Mouse (Mus musculus) C2C12 (cell line): Measurements from ENCODE around the gene Ell2. TPM values are rescaled to one million over a fixed set of nuclear protein-coding genes. Genes with fewer than 3 reads are reported as not detected.

ENCODE experiments used
- H3K27me3 ChIP-seq: one replicate; pipeline ENCODE4 v1.6.1; 2011; ENCODE audit not compliant: control insufficient read depth, insufficient read depth, insufficient read length
- H3K36me3 ChIP-seq: one replicate; pipeline ENCODE4 v1.6.1; 2011; ENCODE audit not compliant: control insufficient read depth, insufficient read depth
- H3K4me3 ChIP-seq: one replicate; pipeline ENCODE4 v1.5.1; 2011; ENCODE audit warnings: mild to moderate bottlenecking, control low read depth; ENCODE audit not compliant: poor library complexity, insufficient read depth, severe bottlenecking
- H3K79me2 ChIP-seq: one replicate; pipeline ENCODE4 v1.6.1; 2011; ENCODE audit not compliant: control insufficient read depth, insufficient read depth
- H3K79me3 ChIP-seq: one replicate; pipeline ENCODE4 v1.6.1; 2011; ENCODE audit warnings: low read depth, control low read depth
- H3ac ChIP-seq: one replicate; pipeline ENCODE3; 2011; ENCODE audit warnings: low read depth; ENCODE audit not compliant: control insufficient read depth, insufficient read length
- CEBPB ChIP-seq: IDR thresholded peaks from one replicate; pipeline ENCODE4 v1.6.1; 2011; ENCODE audit warnings: low read depth, mild to moderate bottlenecking, control low read depth, moderate library complexity
- CTCF ChIP-seq: IDR thresholded peaks from one replicate; pipeline ENCODE4 v1.5.1; 2011; ENCODE audit not compliant: control insufficient read depth, insufficient read depth, insufficient read length
- FOSL1 ChIP-seq: IDR thresholded peaks from one replicate; pipeline ENCODE4 v1.8.0; 2011; ENCODE audit warnings: mild to moderate bottlenecking, low read length; ENCODE audit not compliant: poor library complexity, insufficient read depth, severe bottlenecking
- MAX ChIP-seq: IDR thresholded peaks from one replicate; pipeline ENCODE4 v1.6.1; 2011; ENCODE audit warnings: mild to moderate bottlenecking, control low read depth
- MYOD1 ChIP-seq: IDR thresholded peaks from one replicate; pipeline ENCODE4 v1.6.1; 2011; ENCODE audit warnings: low read depth; ENCODE audit not compliant: control insufficient read depth, insufficient read length
- MYOG ChIP-seq: IDR thresholded peaks from one replicate; pipeline ENCODE4 v1.6.1; 2011; ENCODE audit not compliant: control insufficient read depth, insufficient read length; ENCODE audit errors: extremely low read depth
- USF1 ChIP-seq: IDR thresholded peaks from one replicate; pipeline ENCODE4 v1.6.1; 2011; ENCODE audit warnings: low read depth, mild to moderate bottlenecking, control low read depth, moderate library complexity
- long read RNA-seq, 2 experiments: library from polyadenylated mRNA; unstranded; transcript quantifications; one replicate each; pipeline ENCODE4 v2.0.0; 2019 to 2020
- polyA plus RNA-seq: library from polyadenylated mRNA; unstranded; fragments of >200 nt; fragmentation: generic; extraction: Trizol; gene quantifications from one replicate; pipeline ENCODE4 v1.2.1, GENCODE M21; 2012; ENCODE audit warnings: missing spikeins

Gene Ell2
- polyA plus RNA-seq: 4.2 TPM
- long read RNA-seq, experiment 1, partial matches to known transcripts: 0 of 1 reads
- long read RNA-seq, experiment 1, other reads (novel, unspliced or antisense): 1 of 1 reads
- long read RNA-seq, experiment 2, full-length matches to known transcripts: 11 of 13 reads
- long read RNA-seq, experiment 2, partial matches to known transcripts: 1 of 13 reads
- long read RNA-seq, experiment 2, other reads (novel, unspliced or antisense): 1 of 13 reads

DNA sequence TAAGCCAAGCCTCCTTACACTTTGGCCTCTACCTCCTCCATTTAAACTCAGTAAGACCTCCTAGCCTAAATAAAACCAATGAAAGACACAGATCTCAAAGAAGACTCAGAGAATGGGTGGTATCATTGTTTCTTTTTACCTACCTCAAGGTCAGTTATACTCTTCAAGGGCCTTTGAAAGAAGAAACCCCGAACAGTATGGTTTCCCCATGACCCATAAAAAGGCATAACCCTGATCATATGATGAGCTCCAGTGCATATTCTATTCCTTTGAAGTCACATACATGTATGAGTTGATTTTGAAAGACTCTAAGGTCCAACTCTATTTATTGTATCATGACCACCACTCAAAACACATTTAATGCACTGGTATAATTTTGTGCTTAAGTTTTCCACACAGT is at the start of gene Ell2:
Gene Ell2 (plus strand): TSS at position 301 of the 400 bp plus-strand sequence.
- H3K27me3 ChIP-seq: no peaks in the 10 kb centered on the region
- no peak for TF ChIP-seq FOSL1
- no peaks in the 10 kb centered on the region for H3K36me3 ChIP-seq
- H3K4me3 ChIP-seq: peak within 1 kb of the TSS; percentile 57
- peak within 1 kb of the TSS; percentile 79 for H3ac ChIP-seq
- H3K79me2 ChIP-seq: peaks cover 35% of the 10 kb centered on the region
- H3K79me3 ChIP-seq: peaks cover 11% of the 10 kb centered on the region

DNA sequence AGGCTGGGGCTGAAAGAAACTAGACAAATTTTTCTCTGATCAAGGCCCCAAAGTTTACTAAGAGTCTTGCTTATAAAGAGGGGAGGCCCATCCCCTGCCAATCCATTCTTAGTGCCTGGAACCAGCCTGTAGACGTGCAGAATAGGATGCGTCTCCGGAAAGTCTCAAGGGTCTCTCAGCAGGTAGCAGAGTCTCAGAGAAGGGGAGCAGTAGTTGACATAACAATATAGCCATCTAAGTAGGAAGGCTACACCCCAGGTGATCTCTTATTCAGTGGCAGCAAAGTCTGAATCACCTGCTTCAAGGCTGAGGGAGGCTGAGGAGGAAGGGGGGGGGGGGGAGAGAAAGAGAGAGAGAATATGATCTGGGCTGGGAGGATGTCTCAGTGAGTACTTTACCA is 21.1 kb upstream of the Ell2 start:
- Histone ChIP-seq H3K79me3 (no peaks in the 10 kb centered on the region), H3K4me3 (no peak overlapping the region), H3K36me3 (no peaks in the 10 kb centered on the region), H3ac (no peak overlapping the region), H3K27me3 (no peaks in the 10 kb centered on the region), H3K79me2 (no peaks in the 10 kb centered on the region)
- TF ChIP-seq MAX (no peak), CTCF (no peak), MYOG (no peak), MYOD1 (no peak), FOSL1 (no peak), CEBPB (no peak), USF1 (no peak)

DNA sequence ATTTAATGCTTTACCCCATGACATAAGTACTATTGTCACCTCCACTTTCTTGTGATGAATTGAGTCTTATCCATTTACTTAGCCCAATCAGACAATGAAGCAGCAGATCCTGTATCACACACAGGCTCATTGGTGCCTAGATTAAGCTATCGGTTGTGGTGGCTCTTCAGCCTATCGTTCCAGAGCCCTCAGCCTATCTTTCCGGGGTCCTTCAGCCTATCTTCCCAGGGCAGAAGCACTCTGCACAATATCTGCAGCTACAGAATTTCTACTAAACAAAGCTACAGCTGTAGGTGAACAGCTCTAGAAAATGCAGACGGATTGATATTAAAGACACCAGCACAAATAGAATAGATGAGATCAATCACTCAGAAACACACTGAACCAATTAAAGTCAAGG is 19.6 kb upstream of the Ell2 start:
- Histone ChIP-seq H3K4me3 (no peak overlapping the region), H3ac (no peak overlapping the region)

DNA sequence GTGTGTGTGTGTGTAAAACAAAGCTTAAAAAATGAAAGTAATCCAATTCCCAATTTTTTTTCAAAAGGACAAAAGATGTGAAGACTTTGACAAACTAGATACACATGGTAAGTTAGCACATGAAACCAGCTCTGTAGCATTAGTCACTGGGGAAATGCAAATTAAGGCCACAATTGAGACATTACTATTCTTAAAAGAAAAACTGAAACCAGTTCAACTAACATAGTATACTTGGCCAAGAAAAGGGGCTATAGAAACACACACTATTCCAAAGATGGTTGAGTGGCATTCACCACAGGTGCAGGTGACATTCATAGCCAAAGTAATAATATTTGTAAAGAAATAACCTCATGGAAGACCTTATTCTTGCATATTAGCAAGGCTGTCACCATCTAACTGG is 14.9 kb upstream of the Ell2 start:
- Histone ChIP-seq H3K4me3 (no peak overlapping the region), H3K36me3 (no peaks in the 10 kb centered on the region), H3K27me3 (no peaks in the 10 kb centered on the region), H3K79me3 (no peaks in the 10 kb centered on the region), H3K79me2 (no peaks in the 10 kb centered on the region), H3ac (no peak overlapping the region)
- TF ChIP-seq MYOD1 (no peak), MYOG (no peak), CEBPB (no peak), CTCF (no peak), USF1 (no peak), MAX (no peak), FOSL1 (no peak)

More for the DNA sequence above, 19.6 kb upstream of the Ell2 start:
- no peak for TF ChIP-seq CEBPB
- no peak for TF ChIP-seq USF1
- no peak for TF ChIP-seq MAX
- no peak for TF ChIP-seq CTCF
- H3K79me3 ChIP-seq: no peaks in the 10 kb centered on the region
- H3K79me2 ChIP-seq: no peaks in the 10 kb centered on the region
- H3K36me3 ChIP-seq: no peaks in the 10 kb centered on the region
- H3K27me3 ChIP-seq: no peaks in the 10 kb centered on the region

DNA sequence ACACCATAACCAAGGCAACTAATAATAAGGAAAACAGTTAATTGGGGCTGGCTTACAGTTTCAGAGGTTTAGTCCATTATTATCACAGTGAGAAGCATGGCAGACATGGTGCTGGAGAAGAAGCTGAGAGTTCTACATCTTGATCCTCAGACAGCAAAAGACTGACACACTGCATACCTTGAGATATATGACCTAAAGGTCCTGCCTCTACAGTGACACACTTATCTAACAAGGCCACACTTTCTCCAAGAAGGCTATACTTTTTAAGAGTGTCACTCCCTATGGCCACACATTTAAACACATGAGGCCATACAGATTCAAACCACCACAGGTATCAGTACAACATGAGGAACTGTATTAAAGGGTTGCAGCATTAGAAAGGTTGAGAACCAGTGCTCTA is 13.5 kb upstream of the Ell2 start:
- no peaks in the 10 kb centered on the region for H3K27me3 ChIP-seq
- H3K36me3 ChIP-seq: no peaks in the 10 kb centered on the region
- no peak overlapping the region for H3ac ChIP-seq
- H3K79me2 ChIP-seq: no peaks in the 10 kb centered on the region
- H3K79me3 ChIP-seq: no peaks in the 10 kb centered on the region
- TF ChIP-seq MAX: no peak
- no peak for TF ChIP-seq FOSL1
- no peak for TF ChIP-seq MYOD1
- no peak for TF ChIP-seq CTCF
- no peak for TF ChIP-seq USF1
- no peak for TF ChIP-seq MYOG
- H3K4me3 ChIP-seq: no peak overlapping the region

DNA sequence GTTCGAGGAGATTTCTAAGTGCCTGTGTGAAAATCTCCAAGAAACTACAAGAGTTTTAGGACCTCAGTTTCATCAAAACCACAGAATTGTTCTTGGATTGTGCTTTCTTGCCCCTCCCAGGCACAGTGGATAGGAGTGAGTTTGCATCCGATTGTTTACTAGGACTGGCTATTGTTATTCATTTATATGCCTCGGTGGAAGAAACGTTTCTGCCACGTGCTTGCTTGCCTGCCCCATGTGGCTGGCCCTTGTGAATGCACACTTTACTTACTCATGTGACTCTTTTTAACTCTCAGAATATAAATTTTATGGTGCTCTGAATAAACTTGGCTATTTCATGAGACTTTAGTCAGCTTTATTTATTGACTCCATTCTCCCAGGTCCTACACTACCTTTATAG is 3.7 kb upstream of the Ell2 start:
- no peaks in the 10 kb centered on the region for H3K27me3 ChIP-seq
- no peaks in the 10 kb centered on the region for H3K36me3 ChIP-seq
- peaks cover under 1% of the 10 kb centered on the region for H3K79me2 ChIP-seq
- H3K4me3 ChIP-seq: no peak overlapping the region
- no peak overlapping the region for H3ac ChIP-seq
- no peak for TF ChIP-seq FOSL1
- no peak for TF ChIP-seq USF1
- no peak for TF ChIP-seq MAX
- TF ChIP-seq CEBPB: no peak
- no peak for TF ChIP-seq CTCF
- TF ChIP-seq MYOG: no peak
- no peak for TF ChIP-seq MYOD1
- no peaks in the 10 kb centered on the region for H3K79me3 ChIP-seq
